Mouse (Mus musculus): ENCODE data around the gene Hoga1. TPM values are rescaled to one million over a fixed set of nuclear protein-coding genes. Genes with fewer than 3 reads are reported as not detected.

Hoga1 gene
- total RNA-seq, 2 experiments from 2014 or later: 7.4 to 8.6 TPM

DNA sequence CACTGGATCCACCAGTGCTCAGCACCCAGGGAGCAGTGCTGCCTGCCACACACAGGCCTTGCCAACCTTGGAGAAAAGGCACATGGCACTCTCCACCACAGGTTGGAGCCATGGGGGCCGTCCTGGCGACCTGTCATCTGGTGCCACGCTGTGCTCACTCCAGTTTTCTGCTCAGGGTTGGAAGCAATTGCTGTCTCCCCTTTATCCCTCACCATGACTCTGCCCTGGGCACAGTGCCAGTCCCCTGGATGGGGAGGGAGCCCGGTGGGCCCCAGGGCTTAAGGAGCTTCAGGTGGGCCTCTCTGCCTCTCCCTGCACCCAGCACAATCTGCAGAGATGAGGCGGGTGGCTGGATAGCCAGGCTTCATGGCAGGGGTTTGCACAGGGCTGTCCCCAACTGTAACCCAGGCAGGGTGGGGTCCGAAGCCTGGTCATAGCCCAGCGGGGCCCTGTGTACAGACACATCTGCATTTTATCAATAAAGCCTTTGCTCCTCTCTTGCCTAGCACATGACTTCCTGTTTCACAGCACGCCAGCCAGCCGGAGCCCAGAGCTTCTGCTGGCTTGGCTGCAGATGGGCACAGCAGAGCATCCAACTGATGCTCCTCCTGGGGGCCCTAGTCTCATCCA lies 11.1 kb upstream of the Hoga1 start:
- Histone ChIP-seq H3K4me3 (no peak overlapping the region), H3K27ac (peak overlapping the region; percentile 12; the same call in 1 of the 2 replicates)
- DNase-seq (ENCODE audit: low spot score in 2 of 2): peak in 1 of 2 experiments; percentile 25
- no peak for TF ChIP-seq CTCF (conservative IDR thresholded peaks at IDR 0.05)

DNA sequence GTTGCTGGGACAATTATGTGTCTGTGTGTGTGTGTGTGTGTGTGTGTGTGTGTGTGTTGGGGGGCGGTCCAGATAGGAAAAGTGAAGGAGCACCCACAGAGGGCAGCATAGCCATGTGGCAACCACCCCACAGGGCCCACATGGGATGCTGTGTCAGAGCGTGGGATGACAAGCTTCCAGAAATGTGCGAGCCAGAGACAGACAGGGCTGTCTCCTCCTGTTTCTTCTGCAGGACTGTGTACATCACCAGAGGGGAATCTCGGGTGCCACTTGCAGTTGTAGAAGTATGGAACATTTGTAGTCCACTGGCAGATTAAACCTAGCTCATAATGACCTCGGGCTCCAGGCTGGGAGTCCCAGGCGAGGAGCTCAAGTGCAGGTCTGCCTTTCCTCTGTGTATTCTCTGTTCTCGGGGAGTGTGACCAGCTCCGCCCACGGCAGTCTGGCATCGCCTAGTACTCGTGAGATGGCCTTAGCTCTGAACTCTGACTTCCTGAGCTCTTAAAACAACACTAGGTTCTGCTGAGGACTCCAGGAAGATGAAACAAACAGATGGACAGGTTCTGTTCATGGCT lies 10.4 kb upstream of the Hoga1 start:
- no peak for TF ChIP-seq CTCF (conservative IDR thresholded peaks at IDR 0.05)
- DNase-seq (ENCODE audit: low spot score in 2 of 2): no peak
- Histone ChIP-seq H3K4me3 (no peak overlapping the region), H3K27ac (peak overlapping the region; percentile 64)

DNA sequence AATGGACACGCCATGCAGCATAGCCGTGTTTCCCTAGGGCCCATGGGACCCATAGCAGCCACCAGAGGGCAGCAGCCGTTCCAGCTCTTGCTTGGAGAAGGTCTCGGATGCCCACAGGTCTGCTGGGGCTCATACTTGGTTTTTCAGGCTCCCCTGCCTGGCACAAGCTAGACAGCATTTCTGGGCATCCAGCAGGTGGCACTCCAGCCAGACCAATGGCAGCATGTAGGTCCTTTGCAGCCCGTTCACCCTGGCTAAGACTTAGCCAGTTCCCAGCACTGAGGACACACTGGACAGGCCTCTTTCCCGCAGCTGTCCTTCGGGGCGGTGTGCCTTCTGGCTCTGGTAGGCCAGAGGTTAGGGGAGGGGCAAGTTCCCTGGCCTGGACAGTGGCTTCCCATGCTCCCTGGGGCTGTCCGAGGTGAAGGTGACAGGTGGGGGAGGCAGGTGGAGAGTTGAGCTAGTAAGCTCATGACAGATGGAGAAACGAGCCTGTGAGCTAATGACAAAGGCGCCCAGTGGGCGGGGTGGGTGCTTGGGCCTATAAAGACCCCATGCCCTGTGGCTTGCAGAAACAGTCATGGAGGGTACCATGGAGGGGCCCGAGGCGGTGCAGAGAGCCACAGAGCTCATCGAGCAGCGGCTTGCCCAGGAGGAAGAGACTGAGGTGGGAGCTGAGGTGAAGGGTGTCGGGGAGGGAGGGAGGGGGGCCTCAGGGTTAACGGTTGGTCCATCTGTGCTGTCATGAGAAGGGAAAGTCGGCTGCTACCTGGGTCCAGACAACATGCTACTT lies 9.8 kb upstream of the Hoga1 start, which contains the start of gene Ankrd2:
Gene Ankrd2, plus strand, starts transcription at position 545 of the 793 bp plus-strand sequence.
- TF ChIP-seq CTCF (conservative IDR thresholded peaks at IDR 0.05): peak; percentile 92
- no peak within 1 kb of the TSS for H3K4me3 ChIP-seq
- DNase-seq (ENCODE audit: low spot score in 2 of 2): peak; percentile 73 to 80
- H3K27ac ChIP-seq: peak within 1 kb of the TSS; percentile 64

DNA sequence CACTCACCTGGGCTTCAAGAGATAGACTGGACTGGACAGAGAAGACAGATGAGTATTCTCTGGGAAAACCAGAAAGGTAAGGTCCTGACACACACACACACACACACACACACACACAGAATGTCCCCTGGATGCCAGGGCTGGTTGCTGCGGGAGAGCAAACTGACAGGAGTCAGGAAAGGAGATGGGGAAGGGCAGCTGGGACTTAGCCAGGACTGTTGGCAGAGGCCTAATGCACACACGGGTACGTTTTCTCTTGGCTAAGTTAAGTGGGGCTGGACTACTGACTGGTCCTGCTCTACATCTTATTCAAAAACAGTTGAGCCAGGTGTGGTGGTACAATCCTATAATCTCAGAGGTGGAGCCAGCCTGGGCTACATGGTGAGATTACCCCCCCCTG lies 9.1 kb upstream of the Hoga1 start:
- Histone ChIP-seq H3K27ac (no peak overlapping the region), H3K4me3 (no peak overlapping the region)
- TF ChIP-seq CTCF (conservative IDR thresholded peaks at IDR 0.05): no peak
- DNase-seq (ENCODE audit: low spot score in 2 of 2): no peak

DNA sequence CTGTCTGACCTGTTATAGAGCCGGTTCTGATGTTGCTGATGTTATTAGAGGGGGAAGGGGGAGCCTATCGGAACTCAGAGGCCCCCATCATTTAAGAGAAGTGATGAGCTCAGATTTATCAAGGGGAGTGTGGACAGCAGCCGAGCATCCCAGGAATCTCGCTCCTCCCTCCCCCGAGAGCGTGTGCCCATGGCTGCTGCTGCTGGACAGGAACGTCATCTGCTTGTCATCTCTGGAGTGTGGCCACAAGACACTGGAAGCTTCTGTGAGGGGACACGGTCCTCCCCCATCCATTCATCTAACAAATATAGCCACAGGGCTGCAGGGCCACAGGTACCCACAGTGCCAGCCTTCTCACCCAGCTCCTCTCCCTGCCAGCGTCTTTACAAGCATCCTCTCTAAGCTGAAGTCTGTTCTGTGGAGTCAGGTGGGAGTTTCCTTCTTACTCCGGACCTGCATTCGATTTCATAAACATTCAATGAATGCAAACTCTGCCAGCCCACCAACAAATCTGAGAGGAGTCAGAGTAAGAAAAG lies 8.2 kb upstream of the Hoga1 start:
- TF ChIP-seq CTCF (conservative IDR thresholded peaks at IDR 0.05): no peak
- no peak for DNase-seq (ENCODE audit: low spot score in 2 of 2)
- H3K27ac ChIP-seq: no peak overlapping the region
- no peak overlapping the region for H3K4me3 ChIP-seq

DNA sequence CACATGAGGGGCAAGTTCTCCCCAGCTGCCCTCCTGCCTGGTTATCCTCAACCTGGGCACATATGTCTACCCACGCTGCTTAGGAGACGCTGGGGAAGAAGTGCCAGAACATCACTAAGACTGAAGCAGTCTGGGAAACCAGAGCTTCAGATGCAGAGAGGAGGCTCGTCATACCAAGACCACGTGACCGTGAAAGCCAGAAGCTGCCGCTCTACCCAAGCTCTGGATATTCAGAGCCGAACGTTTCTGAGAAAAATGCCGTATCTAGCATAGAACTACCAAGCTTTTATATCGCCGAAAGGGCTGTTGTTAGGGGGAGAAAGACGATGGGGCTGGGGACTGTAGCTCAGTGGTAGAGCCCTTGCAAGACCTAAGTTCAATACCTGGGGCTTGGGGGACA lies 7.1 kb upstream of the Hoga1 start:
- no peak for DNase-seq (ENCODE audit: low spot score in 2 of 2)
- H3K4me3 ChIP-seq: no peak overlapping the region
- H3K27ac ChIP-seq: no peak overlapping the region
- no peak for TF ChIP-seq CTCF (conservative IDR thresholded peaks at IDR 0.05)

DNA sequence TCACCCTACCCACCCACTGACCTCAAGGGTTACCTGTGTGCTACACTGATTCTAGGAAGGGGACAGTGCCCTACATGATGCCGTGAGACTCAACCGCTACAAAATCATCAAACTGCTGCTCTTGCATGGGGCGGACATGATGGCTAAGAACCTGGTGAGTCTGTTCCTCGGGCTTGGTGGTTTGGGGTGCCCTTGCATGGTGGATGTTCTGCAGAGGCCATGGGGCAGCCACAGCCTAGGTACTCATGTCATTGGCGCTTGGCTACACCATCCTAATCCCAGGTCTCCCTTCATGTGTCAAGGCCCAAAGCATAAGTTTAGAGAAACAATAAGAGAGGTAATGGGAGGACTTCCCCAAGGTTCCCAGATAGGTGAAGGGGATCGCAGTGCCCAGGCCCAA lies 1.4 kb upstream of the Hoga1 start:
- Histone ChIP-seq H3K27ac (no peak overlapping the region), H3K4me3 (no peak overlapping the region)
- TF ChIP-seq CTCF (conservative IDR thresholded peaks at IDR 0.05): no peak
- no peak for DNase-seq (ENCODE audit: low spot score in 2 of 2)

DNA sequence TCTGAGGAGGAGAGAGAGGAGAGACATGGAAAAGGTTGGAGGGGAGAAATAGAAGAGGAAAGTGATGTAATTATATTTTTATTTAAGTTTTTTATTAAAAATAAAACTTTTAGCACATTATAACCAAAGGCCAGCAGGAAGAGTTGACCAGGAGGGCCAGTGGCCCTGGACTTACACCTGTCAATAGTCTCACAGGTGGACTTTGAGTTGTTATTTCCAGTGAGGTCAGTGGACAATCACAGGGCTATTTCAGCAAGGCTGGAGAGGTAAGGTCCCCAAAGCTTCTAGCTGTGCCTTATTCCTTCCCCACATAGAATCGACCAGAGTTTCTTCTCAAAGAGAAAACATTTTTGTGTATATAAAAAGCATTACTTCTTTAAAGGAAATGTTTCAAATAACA lies 4.8 kb downstream of the Hoga1 start:
- H3K4me3 ChIP-seq: no peak overlapping the region
- no peak for TF ChIP-seq CTCF (conservative IDR thresholded peaks at IDR 0.05)
- no peak for DNase-seq (ENCODE audit: low spot score in 2 of 2)
- H3K27ac ChIP-seq: no peak overlapping the region

DNA sequence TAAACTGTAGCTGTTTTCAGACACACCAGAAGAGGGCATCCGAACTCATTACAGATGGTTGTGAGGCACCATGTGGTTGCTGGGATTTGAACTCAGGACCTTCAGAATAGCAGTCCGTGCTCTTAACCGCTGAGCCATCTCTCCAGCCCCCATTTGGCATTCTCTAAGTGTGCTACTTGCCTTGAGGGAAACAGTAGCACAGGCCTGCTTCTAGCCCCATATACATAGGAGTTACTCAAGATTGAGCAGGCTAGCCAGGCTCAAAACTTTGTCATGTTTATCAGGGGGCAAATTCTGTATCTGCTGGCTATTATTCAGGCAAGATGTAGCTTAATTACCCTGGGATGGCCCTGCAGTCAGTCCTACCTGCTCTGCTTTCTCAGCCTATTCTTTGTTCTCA lies 5.9 kb downstream of the Hoga1 start:
- no peak overlapping the region for H3K27ac ChIP-seq
- DNase-seq (ENCODE audit: low spot score in 2 of 2): no peak
- no peak for TF ChIP-seq CTCF (conservative IDR thresholded peaks at IDR 0.05)
- H3K4me3 ChIP-seq: no peak overlapping the region

DNA sequence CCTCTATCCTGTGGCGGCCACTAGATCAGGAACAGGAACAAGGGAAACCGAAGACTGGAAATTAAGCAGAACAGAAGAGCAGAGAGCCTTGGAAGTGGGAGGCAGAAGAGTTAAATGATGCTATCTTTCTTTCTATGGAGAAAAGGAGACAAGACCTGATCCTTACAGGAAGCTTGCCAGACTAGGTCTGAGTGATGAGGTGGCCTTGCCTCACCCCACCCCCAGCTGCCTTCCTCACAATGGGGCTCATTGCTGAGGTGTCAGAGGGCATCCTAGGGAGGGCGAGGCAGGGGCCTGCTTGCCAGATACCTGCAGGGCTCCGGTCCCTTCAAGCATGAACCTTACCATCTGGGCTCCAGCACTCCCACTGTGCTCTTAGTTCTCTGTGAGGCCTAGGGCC lies 6.5 kb downstream of the Hoga1 start, which contains the start of gene 4933411K16Rik:
Gene 4933411K16Rik, plus strand, starts transcription at position 301 of the 400 bp plus-strand sequence.
- no peak for TF ChIP-seq CTCF (conservative IDR thresholded peaks at IDR 0.05)
- Histone ChIP-seq H3K27ac (no peak within 1 kb of the TSS), H3K4me3 (no peak within 1 kb of the TSS)
- no peak for DNase-seq (ENCODE audit: low spot score in 2 of 2)

DNA sequence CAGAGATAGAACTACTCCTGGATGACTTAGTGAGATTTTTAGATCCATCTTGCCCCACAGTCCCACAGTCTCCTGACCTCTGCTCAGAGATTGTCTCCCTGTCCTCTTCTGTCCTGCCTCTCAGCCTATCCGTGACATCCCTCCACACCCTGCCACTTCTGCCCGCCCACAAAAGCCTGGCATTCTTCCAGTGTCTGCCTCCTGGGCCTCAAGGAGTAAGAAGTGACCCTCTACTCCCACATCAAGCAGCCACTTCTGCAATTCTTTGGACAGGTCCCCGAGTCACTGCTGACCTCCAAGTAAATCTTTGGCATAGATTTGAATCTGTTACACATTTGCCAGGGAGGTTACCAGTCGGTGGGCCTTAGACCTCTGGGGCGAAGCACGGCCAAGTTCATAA lies 8.8 kb downstream of the Hoga1 start:
- no peak for DNase-seq (ENCODE audit: low spot score in 2 of 2)
- TF ChIP-seq CTCF (conservative IDR thresholded peaks at IDR 0.05): no peak
- no peak overlapping the region for H3K4me3 ChIP-seq
- no peak overlapping the region for H3K27ac ChIP-seq

DNA sequence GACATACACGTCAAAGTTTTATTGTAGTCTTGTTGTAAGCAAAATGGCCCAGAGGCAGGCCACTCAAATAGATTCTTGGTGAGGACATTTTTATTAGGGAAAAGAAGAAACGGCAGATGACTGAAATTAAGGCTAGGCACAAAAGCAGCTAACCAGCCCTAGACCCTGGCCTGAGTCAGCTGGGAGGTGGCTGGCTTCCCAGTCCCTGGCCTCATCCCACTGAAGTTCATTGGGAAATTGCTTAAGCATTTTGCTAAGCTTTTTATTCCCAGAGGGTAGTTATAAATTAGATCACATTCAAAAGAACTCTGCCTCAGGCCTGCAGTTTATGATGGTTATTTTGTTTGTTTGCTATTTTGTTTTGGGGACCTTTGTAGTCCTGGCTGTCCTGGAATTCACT lies 10.5 kb downstream of the Hoga1 start:
- no peak for DNase-seq (ENCODE audit: low spot score in 2 of 2)
- TF ChIP-seq CTCF (conservative IDR thresholded peaks at IDR 0.05): no peak
- Histone ChIP-seq H3K27ac (no peak overlapping the region), H3K4me3 (no peak overlapping the region)

DNA sequence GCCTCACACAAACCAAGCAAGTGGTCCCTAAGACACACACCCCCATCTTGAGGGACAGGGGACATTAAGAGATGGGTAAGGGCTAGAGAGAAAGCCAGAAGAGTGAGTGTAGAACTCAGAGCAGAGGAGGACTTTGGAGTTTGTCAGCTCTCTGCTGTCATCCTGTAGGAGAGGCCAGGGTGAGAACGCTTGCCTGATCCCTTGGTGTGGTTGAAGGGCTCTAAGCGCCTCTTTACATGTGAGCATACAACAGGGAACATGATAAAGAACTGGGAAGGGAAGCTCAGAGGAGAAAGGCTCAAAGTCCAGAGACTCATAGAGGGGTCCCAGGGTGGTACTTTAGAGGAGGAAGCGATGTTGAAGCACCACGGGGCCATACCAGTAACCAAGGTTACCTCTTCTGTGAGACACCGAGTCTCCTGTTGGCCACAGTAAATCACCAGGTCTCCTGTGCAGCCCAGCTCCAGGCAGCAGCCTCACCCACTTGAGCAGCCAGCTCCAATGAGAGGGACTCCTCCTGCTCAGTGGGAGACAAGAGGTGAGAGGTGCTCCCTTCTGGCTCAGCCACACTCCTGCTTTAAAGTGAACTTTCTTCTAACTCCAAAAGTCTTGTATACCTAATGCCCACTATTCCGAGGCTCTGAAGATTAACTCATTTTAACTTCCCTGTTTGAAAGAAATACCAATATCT lies 11.5 kb downstream of the Hoga1 start:
- no peak overlapping the region for H3K4me3 ChIP-seq
- no peak overlapping the region for H3K27ac ChIP-seq
- no peak for TF ChIP-seq CTCF (conservative IDR thresholded peaks at IDR 0.05)
- DNase-seq (ENCODE audit: low spot score in 2 of 2): no peak

Measured in layer of hippocampus, adult 2 months (tissue).